In genomic region chrX:94049048-94049447, GRCm38 (mm10) we compare ENCODE assay signal across 20 mouse cellular contexts.
DNase-seq lines count a peak whose midpoint lies in the region; ATAC-seq and TF ChIP-seq lines count a peak whose summit lies in the region.
"Had no signal": no experiment of that assay in that cellular context is flagged by ENCODE, and none has a peak within 500 bp of the region (broad histone marks: within the 10 kb centered on the region; RNA-seq: fewer than 3 reads in every experiment).

No protein-coding gene starts in this region.

- no peak for TF ChIP-seq EP300 in heart, postnatal 0 days (IDR thresholded peaks at IDR 0.05; ENCODE audit: low read depth)

- no peaks in the 10 kb centered on the region for H3K36me3 ChIP-seq in heart, postnatal 0 days (replicated peaks; ENCODE audit: control insufficient read depth, insufficient read depth, low read length)
- no peaks in the 10 kb centered on the region for H3K36me3 ChIP-seq in embryonic facial prominence, embryonic 14.5 days (ENCODE audit: control insufficient read depth, insufficient read depth, low read length)
- H3K36me3 ChIP-seq: forebrain, embryonic 12.5 days; heart, embryonic 10.5 days; hindbrain, embryonic 10.5 days; intestine, embryonic 15.5 days had no signal

- no peaks in the 10 kb centered on the region for H3K27me3 ChIP-seq in heart, postnatal 0 days (ENCODE audit: control insufficient read depth, insufficient read depth, low read length)
- H3K27me3 ChIP-seq in embryonic facial prominence, embryonic 14.5 days (replicated peaks; ENCODE audit: control insufficient read depth, insufficient read depth, low read length) = peaks cover 9% of the 10 kb centered on the region
- H3K27me3 ChIP-seq: intestine, embryonic 15.5 days had no signal

- WGBS in heart, postnatal 0 days = 45% methylated on average over 3 of the region's 3 CpGs
- 66% methylated on average over 3 of the region's 3 CpGs for WGBS in embryonic facial prominence, embryonic 14.5 days

- H3K4me3 ChIP-seq in gastrocnemius, adult 2 months = no peak overlapping the region
- H3K4me3 ChIP-seq in heart, postnatal 0 days (ENCODE audit: low read depth, low read length) = no peak overlapping the region
- no peak overlapping the region for H3K4me3 ChIP-seq in embryonic facial prominence, embryonic 14.5 days (ENCODE audit: low read depth, low read length)
- H3K4me3 ChIP-seq: forebrain, embryonic 12.5 days; heart, embryonic 10.5 days; hindbrain, embryonic 10.5 days; intestine, embryonic 15.5 days had no signal

- no peak overlapping the region for H3K4me2 ChIP-seq in heart, postnatal 0 days (ENCODE audit: low read depth, low read length)
- no peak overlapping the region for H3K4me2 ChIP-seq in embryonic facial prominence, embryonic 14.5 days (ENCODE audit: low read depth, low read length)
- H3K4me2 ChIP-seq: forebrain, embryonic 12.5 days; hindbrain, embryonic 14.5 days; intestine, embryonic 15.5 days had no signal

- H3K27ac ChIP-seq in gastrocnemius, adult 2 months = peak overlapping the region; percentile 9; the same call in 1 of the 2 replicates
- H3K27ac ChIP-seq in heart, postnatal 0 days (ENCODE audit: low read depth) = peak overlapping the region; percentile 46; the same call in 1 of the 2 replicates
- 0 out of 2 replicates have a peak overlapping the region, but pooled peaks have one; percentile 21 for H3K27ac ChIP-seq in embryonic facial prominence, embryonic 14.5 days (replicated peaks; ENCODE audit: low read depth, low read length)
- H3K27ac ChIP-seq: forebrain, embryonic 12.5 days; heart, embryonic 10.5 days; hindbrain, embryonic 10.5 days; hindbrain, embryonic 14.5 days; intestine, embryonic 15.5 days had no signal

- no peak; the same call in 1 of the 2 replicates for ATAC-seq in heart, postnatal 0 days (ENCODE audit: insufficient read depth, low read depth)
- peak; percentile 87 for ATAC-seq in embryonic facial prominence, embryonic 14.5 days (ENCODE audit: low read depth)
- ATAC-seq: activated CD4-positive, CD25-positive, alpha-beta regulatory T cell, adult 4 months; forebrain, embryonic 16.5 days; intestine, embryonic 15.5 days had no signal

- H3K9ac ChIP-seq in heart, postnatal 0 days (replicated peaks; ENCODE audit: low read depth, low read length) = no peak overlapping the region
- no peak overlapping the region for H3K9ac ChIP-seq in embryonic facial prominence, embryonic 14.5 days (ENCODE audit: low read depth, low read length)
- H3K9ac ChIP-seq: forebrain, embryonic 12.5 days; hindbrain, embryonic 14.5 days; intestine, embryonic 15.5 days had no signal

- H3K4me1 ChIP-seq in heart, postnatal 0 days (ENCODE audit: control insufficient read depth, insufficient read depth) = no peaks in the 10 kb centered on the region
- H3K4me1 ChIP-seq in embryonic facial prominence, embryonic 14.5 days (ENCODE audit: control insufficient read depth, insufficient read depth, low read length) = no peaks in the 10 kb centered on the region
- H3K4me1 ChIP-seq: forebrain, embryonic 12.5 days; heart, embryonic 10.5 days; hindbrain, embryonic 10.5 days; intestine, embryonic 15.5 days had no signal

- intact Hi-C loops in gastrocnemius, adult 2 months (cut with DNase I) = loop anchor here (5.0 kb wide), 1 partner anchor 73 kb away; the partner anchor contains the start of gene Zfx
- intact Hi-C loops in heart, postnatal 36 days (cut with DNase I) = no loop called here
- intact Hi-C loops in left cerebral cortex, postnatal 36 days (cut with DNase I) = no loop called here

- no peak for DNase-seq in gastrocnemius, adult 2 months
- DNase-seq in gastrocnemius, postnatal 4 days (ENCODE audit: low spot score in 2 of 2) = no peak
- DNase-seq in heart, postnatal 0 days (ENCODE audit: low spot score) = no peak
- DNase-seq in heart, postnatal 36 days = no peak
- DNase-seq in embryonic facial prominence, embryonic 14.5 days (ENCODE audit: low spot score) = peak; percentile 72
- no peak for DNase-seq in right cerebral cortex, postnatal 14 days
- no peak for DNase-seq in left cerebral cortex, postnatal 36 days (ENCODE audit: low spot score in 2 of 2)
- DNase-seq: adrenal gland, postnatal 14 days; cerebellum, adult 11-12 months; cerebellum, adult 9-11 months; cerebellum, postnatal 36 days; gastrocnemius, postnatal 14 days; heart, postnatal 10 days had no signal

- no peak for TF ChIP-seq CTCF in gastrocnemius, adult 2 months (IDR thresholded peaks at IDR 0.05)
- TF ChIP-seq CTCF in heart, postnatal 0 days (IDR thresholded peaks at IDR 0.05; ENCODE audit: low read depth) = no peak

- H3K9me3 ChIP-seq in heart, postnatal 0 days (replicated peaks; ENCODE audit: control insufficient read depth, low read length) = no peaks in the 10 kb centered on the region
- no peaks in the 10 kb centered on the region for H3K9me3 ChIP-seq in embryonic facial prominence, embryonic 14.5 days (ENCODE audit: control insufficient read depth, low read length)
- H3K9me3 ChIP-seq: forebrain, embryonic 12.5 days; heart, embryonic 10.5 days; hindbrain, embryonic 10.5 days; intestine, embryonic 15.5 days had no signal
